Mouse (Mus musculus): ENCODE measurements around the gene Znfx1. TPM values are rescaled to one million over a fixed set of nuclear protein-coding genes. Genes with fewer than 3 reads are reported as not detected.

Znfx1 gene
- polyA plus RNA-seq, 1 experiment from 2014 or later: 6.5 TPM

DNA sequence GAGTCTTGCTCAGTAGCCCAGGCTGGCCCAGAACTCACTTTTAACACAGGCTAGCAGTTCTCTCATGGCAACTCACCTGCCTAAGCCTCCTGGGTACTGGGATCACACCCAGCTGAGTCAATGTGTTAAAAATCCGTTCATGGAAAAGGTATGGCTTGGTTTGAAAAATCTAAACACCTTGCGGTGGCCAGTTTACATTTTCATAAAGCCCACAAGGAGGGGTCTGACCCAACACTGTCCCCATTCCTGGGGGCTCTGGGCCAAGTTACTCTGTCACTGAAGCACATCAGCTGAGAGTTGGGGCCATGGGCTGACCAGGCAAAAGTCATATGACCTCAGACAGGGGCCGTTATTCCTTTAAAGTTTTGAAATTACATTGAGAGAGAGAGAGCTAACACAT is 17.6 kb upstream of the Znfx1 start:
- peaks cover 27% of the 10 kb centered on the region for H3K4me1 ChIP-seq
- WGBS: 80% methylated on average over 3 of the region's 3 CpGs
- H3K9me3 ChIP-seq: no peaks in the 10 kb centered on the region
- H3K27me3 ChIP-seq (ENCODE audit: insufficient read depth, poor library complexity, severe bottlenecking): no peaks in the 10 kb centered on the region
- no peak overlapping the region for H3K4me3 ChIP-seq
- no peak for DNase-seq (ENCODE audit: low spot score)
- H3K36me3 ChIP-seq: no peaks in the 10 kb centered on the region
- H3K27ac ChIP-seq: no peak overlapping the region

DNA sequence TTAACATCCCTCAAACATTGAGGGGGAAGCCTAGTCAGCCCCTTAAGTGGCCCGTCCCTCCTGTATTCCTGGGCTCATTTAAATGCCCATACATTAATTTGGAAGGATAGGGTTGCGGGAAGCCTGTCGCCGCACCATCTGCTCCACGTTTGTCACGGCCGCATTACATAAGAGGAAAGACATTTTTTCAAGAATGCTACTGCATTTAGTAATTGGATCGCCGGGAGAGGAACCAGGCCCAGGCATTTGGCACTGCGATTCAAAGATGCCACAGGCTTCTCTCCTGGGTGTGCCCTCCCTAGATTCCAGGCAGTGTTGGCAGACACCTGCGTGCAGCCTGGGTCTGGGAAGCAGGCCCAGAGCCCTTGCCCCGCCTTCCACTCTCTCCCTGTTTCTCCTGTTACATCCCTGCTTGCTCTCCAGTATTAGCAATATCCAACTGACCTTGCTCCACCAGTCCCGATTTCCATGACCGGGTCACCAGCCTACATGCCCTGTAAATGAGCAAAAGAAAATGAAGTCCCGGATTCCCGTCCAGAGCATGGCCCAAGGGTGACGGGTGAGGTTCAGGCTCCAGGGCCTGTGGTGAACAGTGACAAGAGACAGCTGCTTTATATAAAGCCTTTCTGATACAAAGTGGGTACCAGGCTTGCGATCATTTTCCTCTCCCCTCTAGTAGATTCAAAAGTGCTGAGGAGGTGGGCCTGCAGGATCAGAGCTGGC is 16.9 kb upstream of the Znfx1 start:
- DNase-seq (ENCODE audit: low spot score): no peak
- Histone ChIP-seq H3K36me3 (no peaks in the 10 kb centered on the region), H3K27ac (no peak overlapping the region)

DNA sequence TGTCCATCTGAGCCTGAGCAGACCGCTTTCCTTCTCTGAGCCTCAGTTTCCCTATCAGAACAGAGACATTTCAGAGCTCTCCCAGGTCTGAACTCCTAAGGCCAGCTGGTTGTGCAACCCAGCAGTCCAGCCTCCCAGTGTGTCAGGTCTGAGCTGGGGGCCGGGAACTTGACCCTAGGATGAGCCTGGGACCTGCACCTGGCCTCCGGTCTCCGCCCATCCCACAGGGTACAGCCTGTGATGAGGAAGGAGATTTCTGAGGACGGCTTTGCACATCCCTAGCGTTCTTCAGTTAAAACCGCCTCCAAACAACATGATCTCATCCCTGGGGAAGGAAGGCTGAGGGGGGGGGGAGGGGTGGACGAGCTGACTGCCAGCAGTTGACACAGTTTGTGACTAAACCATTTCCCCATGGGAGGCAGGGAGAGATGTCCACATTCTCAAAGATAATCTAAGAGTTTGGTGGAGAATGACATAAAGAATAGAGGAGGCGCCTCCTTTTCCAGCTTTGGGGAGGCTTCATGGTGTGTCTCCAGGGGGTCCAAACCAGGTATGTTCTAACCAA is 16.2 kb upstream of the Znfx1 start:
- no peak overlapping the region for H3K4me3 ChIP-seq
- peak overlapping the region; percentile 29; the same call in 1 of the 2 replicates for H3K27ac ChIP-seq
- H3K36me3 ChIP-seq: no peaks in the 10 kb centered on the region
- H3K27me3 ChIP-seq (ENCODE audit: insufficient read depth, poor library complexity, severe bottlenecking): no peaks in the 10 kb centered on the region
- H3K9me3 ChIP-seq: no peaks in the 10 kb centered on the region
- 44% methylated on average over 9 of the region's 9 CpGs for WGBS
- no peak for DNase-seq (ENCODE audit: low spot score)
- H3K4me1 ChIP-seq: peaks cover 27% of the 10 kb centered on the region

More for the DNA sequence above, 16.9 kb upstream of the Znfx1 start:
- Histone ChIP-seq H3K4me3 (no peak overlapping the region), H3K27me3 (ENCODE audit: insufficient read depth, poor library complexity, severe bottlenecking) (no peaks in the 10 kb centered on the region), H3K4me1 (peaks cover 27% of the 10 kb centered on the region), H3K9me3 (no peaks in the 10 kb centered on the region)
- 65% methylated on average over 18 of the region's 18 CpGs for WGBS

DNA sequence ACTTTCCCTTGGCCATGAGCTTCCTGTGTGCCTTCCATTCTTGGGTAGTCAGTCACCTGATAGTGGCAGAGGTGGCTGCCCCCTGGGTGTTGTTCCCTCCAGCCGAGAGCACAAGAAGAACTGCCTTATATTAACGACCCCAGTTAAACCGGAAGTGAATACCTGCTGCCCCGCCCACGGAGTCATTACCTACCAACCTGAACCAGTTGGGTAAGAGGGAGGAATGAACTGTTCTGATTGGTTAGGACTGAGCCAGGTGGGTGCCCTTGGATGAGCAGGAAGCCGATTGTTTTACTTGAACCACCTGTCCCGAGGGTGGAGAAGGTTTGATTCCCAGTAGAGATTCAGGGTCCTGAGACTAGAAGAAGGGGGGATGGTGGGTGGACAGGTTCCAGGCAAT is 15.7 kb upstream of the Znfx1 start:
- Histone ChIP-seq H3K4me3 (no peak overlapping the region), H3K27ac (peak overlapping the region; percentile 29; the same call in 1 of the 2 replicates), H3K36me3 (no peaks in the 10 kb centered on the region), H3K9me3 (no peaks in the 10 kb centered on the region), H3K4me1 (peaks cover 27% of the 10 kb centered on the region), H3K27me3 (ENCODE audit: insufficient read depth, poor library complexity, severe bottlenecking) (no peaks in the 10 kb centered on the region)
- WGBS: 34% methylated on average over 7 of the region's 7 CpGs
- no peak for DNase-seq (ENCODE audit: low spot score)

DNA sequence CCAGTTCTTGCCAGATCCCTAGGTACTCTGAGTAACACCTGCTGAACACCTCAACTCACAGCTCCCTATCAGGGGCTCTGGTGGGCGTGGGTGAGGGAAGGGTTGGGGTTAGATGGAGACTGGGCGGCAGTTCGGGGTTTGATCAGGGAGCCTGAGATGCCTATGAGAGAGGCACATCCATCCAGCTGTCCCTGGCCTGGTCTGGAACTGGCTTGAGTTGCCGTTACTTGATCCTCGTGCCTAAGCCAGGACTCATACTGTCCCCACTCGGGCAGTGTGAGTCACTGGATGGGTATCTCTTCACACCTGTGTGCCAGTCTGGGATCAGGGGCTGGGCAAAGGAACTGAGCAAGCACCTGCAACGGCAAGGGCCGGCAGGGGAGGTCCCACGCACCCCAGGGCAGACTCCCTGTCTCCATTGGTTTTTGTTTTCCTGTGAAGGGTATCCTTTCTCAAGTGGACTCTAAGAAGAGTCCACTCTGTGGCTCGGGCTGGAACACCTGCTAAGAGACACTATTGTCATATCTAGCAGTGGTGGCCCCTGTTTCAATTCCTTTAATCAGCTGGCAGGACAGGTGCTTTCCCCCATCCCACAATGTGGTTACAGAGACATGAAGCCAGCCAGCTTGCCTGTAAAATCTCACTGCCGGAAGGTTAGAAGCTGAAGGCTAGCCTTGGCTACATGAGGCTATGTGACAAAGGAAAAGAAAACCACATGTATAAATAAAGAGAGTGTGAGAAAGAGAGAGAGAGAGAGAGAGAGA is 14.6 kb upstream of the Znfx1 start:
- Histone ChIP-seq H3K36me3 (no peaks in the 10 kb centered on the region), H3K27me3 (ENCODE audit: insufficient read depth, poor library complexity, severe bottlenecking) (no peaks in the 10 kb centered on the region), H3K27ac (no peak overlapping the region), H3K4me3 (no peak overlapping the region), H3K9me3 (no peaks in the 10 kb centered on the region), H3K4me1 (peaks cover 27% of the 10 kb centered on the region)
- 84% methylated on average over 11 of the region's 11 CpGs for WGBS
- DNase-seq (ENCODE audit: low spot score): no peak

DNA sequence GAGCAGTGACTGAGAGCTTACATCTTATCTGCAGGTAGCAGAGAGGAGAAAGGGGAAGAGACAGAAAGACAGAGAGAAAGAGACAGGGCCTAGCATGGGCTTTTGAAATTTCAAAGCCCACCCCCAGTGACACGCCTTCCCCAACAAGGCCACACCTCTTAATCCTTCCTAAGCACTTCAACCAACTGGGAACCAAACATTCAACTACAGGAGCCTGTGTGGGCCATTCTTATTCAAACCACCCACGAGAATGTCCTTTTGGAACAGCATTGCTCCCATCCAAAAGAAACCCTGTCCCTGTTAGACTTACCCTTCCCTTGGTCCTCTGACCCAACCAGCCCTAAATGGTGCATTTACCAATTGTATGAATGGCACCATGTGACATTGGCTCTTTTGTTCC is 13.9 kb upstream of the Znfx1 start:
- WGBS: 64% methylated on average over 2 of the region's 2 CpGs
- H3K27ac ChIP-seq: no peak overlapping the region
- no peak overlapping the region for H3K4me3 ChIP-seq
- no peaks in the 10 kb centered on the region for H3K9me3 ChIP-seq
- H3K4me1 ChIP-seq: peaks cover 22% of the 10 kb centered on the region
- H3K27me3 ChIP-seq (ENCODE audit: insufficient read depth, poor library complexity, severe bottlenecking): no peaks in the 10 kb centered on the region
- no peaks in the 10 kb centered on the region for H3K36me3 ChIP-seq
- no peak for DNase-seq (ENCODE audit: low spot score)

DNA sequence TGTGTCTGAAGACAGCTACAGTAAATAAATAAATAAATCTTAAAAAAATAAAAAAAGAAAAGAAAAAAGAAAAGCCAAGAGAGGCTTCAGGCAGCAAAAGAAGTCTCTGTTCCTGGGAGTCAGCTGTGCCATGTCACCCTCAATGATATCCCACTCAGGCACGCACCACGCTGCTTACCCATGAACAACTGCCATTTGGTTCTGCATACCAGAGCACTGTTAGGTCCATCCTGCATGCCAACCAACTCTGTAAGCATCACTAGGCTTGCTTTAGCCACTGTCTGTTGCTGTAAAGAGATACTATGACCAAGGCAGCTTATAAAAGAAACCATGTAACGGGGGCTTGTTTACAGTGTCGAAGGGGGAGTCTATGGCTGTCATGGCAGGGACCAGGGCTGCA is 13.5 kb upstream of the Znfx1 start:
- Histone ChIP-seq H3K4me3 (no peak overlapping the region), H3K36me3 (no peaks in the 10 kb centered on the region), H3K4me1 (peaks cover 18% of the 10 kb centered on the region), H3K9me3 (no peaks in the 10 kb centered on the region), H3K27me3 (ENCODE audit: insufficient read depth, poor library complexity, severe bottlenecking) (no peaks in the 10 kb centered on the region), H3K27ac (no peak overlapping the region)
- 88% methylated on average over 4 of the region's 4 CpGs for WGBS
- no peak for DNase-seq (ENCODE audit: low spot score)

DNA sequence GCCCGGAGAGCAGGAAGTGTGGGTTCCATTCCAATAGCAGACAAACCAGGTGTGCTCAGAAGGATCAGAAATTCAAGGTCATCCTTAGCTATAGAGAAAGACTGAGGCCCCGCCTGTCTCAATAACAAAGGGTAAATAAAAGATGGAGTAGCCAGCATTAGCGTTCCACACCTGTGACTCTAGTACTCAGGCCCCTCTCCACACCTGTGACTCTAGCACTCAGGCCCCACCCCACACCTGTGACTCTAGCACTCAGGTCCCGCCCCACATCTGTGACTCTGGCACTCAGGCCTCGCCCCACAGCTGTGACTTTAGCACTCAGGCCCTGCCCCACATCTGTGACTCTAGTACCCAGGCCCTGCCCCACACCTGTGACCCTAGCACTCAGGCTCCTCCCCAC is 11.8 kb upstream of the Znfx1 start:
- no peaks in the 10 kb centered on the region for H3K36me3 ChIP-seq
- DNase-seq (ENCODE audit: low spot score): no peak
- WGBS: 88% methylated on average over 5 of the region's 5 CpGs
- peaks cover 16% of the 10 kb centered on the region for H3K4me1 ChIP-seq
- no peaks in the 10 kb centered on the region for H3K9me3 ChIP-seq
- no peak overlapping the region for H3K4me3 ChIP-seq
- H3K27me3 ChIP-seq (ENCODE audit: insufficient read depth, poor library complexity, severe bottlenecking): no peaks in the 10 kb centered on the region
- no peak overlapping the region for H3K27ac ChIP-seq

DNA sequence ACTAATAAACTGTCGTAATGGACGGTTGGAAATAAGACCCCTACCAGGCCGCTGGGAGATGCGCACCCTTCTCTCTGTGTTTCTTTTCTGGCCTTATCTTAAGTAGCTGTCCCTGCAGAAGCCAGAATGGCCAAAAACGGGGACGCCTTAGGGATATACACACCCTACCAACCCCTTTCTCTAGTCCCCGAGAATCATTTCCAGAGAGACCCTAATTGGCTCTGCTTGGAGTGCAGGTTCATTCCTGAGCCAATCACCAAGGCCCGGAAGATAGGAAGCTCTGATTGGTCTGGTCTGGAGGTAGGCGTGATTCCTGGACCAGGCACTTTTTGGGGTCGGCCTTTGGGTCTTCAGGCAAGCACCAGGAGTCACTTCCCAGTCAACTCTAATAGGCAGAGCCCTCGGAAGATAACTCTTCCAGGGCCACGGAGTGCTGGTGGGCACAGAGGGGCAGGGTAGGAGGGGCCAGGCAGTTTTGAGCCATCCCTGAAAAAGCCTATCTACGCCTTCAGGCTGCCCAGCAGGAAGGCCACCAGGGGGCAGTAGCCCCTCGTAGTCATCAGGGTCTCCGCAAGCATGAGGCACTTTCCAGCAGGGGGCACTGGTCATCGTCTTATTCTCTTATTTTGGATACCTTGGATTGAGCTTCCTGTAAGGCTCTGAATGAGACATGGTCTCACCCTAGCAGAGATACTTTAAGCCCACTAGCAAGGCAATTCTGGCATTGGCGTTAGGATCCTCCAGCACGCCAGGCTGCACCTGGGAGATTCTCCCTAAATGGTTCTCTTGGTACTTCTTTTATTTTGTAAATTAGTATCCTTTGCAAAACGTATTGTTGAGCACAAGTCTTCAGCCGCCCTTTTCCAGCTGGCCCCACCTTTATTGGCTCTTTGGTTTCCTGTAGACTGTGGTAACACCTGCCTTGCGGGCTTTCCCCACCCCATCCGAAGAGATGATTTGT is 9.1 kb upstream of the Znfx1 start:
- DNase-seq (ENCODE audit: low spot score): peak; percentile 96
- Histone ChIP-seq H3K27ac (peak overlapping the region; percentile 85), H3K36me3 (no peaks in the 10 kb centered on the region), H3K4me1 (peaks cover 5% of the 10 kb centered on the region; the same call in 1 of the 2 replicates), H3K9me3 (no peaks in the 10 kb centered on the region), H3K4me3 (peak overlapping the region; percentile 56), H3K27me3 (ENCODE audit: insufficient read depth, poor library complexity, severe bottlenecking) (no peaks in the 10 kb centered on the region)
- WGBS: 8% methylated on average over 22 of the region's 22 CpGs

DNA sequence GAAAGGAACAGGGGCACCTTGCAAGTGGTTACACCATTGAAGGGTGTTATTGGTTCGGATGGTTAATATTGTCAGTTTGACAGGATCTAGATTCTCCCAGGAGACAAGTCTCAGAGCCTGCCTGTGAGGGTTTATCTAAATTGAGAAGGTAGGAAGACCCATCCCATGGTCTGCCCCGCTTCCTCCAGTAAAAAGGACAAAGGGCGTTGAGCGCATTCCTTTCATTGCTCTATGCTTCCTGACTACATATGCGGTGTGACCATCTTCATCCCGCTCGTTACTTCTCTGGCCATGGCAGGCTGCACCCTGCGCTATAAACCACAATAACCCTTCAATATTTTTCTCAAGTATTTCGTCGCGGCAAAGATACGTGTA is 8.4 kb upstream of the Znfx1 start:
- Histone ChIP-seq H3K4me1 (peaks cover 5% of the 10 kb centered on the region; the same call in 1 of the 2 replicates), H3K27me3 (ENCODE audit: insufficient read depth, poor library complexity, severe bottlenecking) (no peaks in the 10 kb centered on the region), H3K36me3 (no peaks in the 10 kb centered on the region), H3K27ac (peak overlapping the region; percentile 85; the same call in 1 of the 2 replicates), H3K9me3 (no peaks in the 10 kb centered on the region), H3K4me3 (peak overlapping the region; percentile 56)
- WGBS: 17% methylated on average over 12 of the region's 12 CpGs
- DNase-seq (ENCODE audit: low spot score): no peak

DNA sequence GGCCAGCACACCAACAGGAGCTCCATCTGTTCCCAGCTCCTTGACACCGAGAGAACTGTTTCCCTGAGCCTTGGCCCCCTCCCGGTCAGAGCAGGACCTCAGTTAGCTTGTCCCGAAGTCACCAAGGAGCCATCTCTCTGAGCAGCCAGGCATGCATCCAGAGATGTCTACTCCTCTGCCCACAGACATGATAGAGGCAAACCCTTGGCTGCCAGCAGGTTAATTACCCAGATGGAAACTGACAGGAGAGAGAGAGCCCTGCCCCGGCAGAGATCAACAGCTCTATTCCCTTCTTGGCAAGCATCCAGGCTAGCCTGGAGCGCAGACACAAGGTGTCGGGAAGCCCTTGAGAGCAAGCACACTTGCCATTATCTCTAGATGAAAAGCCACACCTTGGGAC is 7.5 kb upstream of the Znfx1 start:
- H3K4me3 ChIP-seq: no peak overlapping the region
- peaks cover 9% of the 10 kb centered on the region for H3K36me3 ChIP-seq
- DNase-seq (ENCODE audit: low spot score): no peak
- H3K27me3 ChIP-seq (ENCODE audit: insufficient read depth, poor library complexity, severe bottlenecking): no peaks in the 10 kb centered on the region
- WGBS: 63% methylated on average over 6 of the region's 6 CpGs
- no peak overlapping the region for H3K27ac ChIP-seq
- peaks cover 5% of the 10 kb centered on the region; the same call in 1 of the 2 replicates for H3K4me1 ChIP-seq
- no peaks in the 10 kb centered on the region for H3K9me3 ChIP-seq

DNA sequence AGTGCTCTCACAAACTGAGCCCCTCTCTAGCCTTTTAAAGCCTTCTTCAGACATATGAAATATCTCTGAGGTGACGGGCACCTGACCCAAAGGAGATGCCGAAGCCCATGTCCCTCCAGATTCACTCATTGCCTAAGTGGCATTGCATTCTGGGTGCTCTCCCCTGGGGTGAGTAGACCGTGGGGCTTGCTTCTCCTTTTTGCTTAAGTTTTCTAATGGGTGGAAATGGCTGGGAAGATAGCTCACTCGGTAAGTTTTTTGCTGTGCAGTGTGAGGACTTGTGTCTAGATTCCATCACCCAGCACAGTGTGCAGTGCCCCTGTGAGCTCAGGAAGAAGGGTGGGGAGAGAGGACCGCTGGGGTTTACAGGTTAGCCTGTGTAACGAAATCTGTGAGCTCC is 4.8 kb upstream of the Znfx1 start:
- H3K9me3 ChIP-seq: no peaks in the 10 kb centered on the region
- no peaks in the 10 kb centered on the region for H3K27me3 ChIP-seq (ENCODE audit: insufficient read depth, poor library complexity, severe bottlenecking)
- 48% methylated on average over 6 of the region's 6 CpGs for WGBS
- H3K4me1 ChIP-seq: peaks cover 12% of the 10 kb centered on the region
- no peak overlapping the region for H3K4me3 ChIP-seq
- no peak overlapping the region for H3K27ac ChIP-seq
- DNase-seq (ENCODE audit: low spot score): no peak
- peaks cover 22% of the 10 kb centered on the region for H3K36me3 ChIP-seq

All from heart, embryonic 10.5 days (tissue).